Mouse (Mus musculus) embryonic facial prominence, embryonic 12.5 days (tissue): Measurements from ENCODE around the gene Ipo9. TPM values are rescaled to one million over a fixed set of nuclear protein-coding genes. Genes with fewer than 3 reads are reported as not detected.

Experiments used
- ATAC-seq: fragments of 200-750 bp; cut with Nextera tagmentation; 2 replicates; pipeline ENCODE4 v1.8.0; 2017; ENCODE audit not compliant: insufficient number of reproducible peaks, insufficient read depth, low FRiP score, low TSS enrichment
- H3K27ac ChIP-seq: fragments of 300-500 bp; sonication (generic); 2 replicates; pipeline ENCODE4 v1.5.1; 2016; ENCODE audit warnings: mild to moderate bottlenecking
- H3K27me3 ChIP-seq: fragments of 300-500 bp; sonication (generic); 2 replicates; pipeline ENCODE4 v1.6.1; 2016; ENCODE audit warnings: mild to moderate bottlenecking, moderate library complexity
- H3K36me3 ChIP-seq: fragments of 300-500 bp; sonication (generic); 2 replicates; pipeline ENCODE4 v1.6.1; 2016; ENCODE audit warnings: mild to moderate bottlenecking
- H3K4me1 ChIP-seq: fragments of 300-500 bp; sonication (generic); 2 replicates; pipeline ENCODE4 v1.6.1; 2016
- H3K4me2 ChIP-seq: fragments of 300-500 bp; sonication (generic); replicated peaks from 2 replicates; pipeline ENCODE4 v1.6.1; 2016; ENCODE audit warnings: mild to moderate bottlenecking, moderate library complexity
- H3K4me3 ChIP-seq: fragments of 300-500 bp; sonication (generic); 2 replicates; pipeline ENCODE4 v1.5.1; 2016; ENCODE audit warnings: mild to moderate bottlenecking
- H3K9ac ChIP-seq: fragments of 300-500 bp; sonication (generic); 2 replicates; pipeline ENCODE4 v1.6.1; 2016; ENCODE audit warnings: mild to moderate bottlenecking, moderate library complexity
- H3K9me3 ChIP-seq: fragments of 300-500 bp; sonication (generic); 2 replicates; pipeline ENCODE4 v1.6.1; 2016; ENCODE audit warnings: mild to moderate bottlenecking, moderate library complexity
- WGBS: fragments of 180-500 bp; shearing (Covaris S2); methylation state at CpG from one replicate; pipeline ENCODE4 v1.1.7; 2016; 5-methylcytosine and 5-hydroxymethylcytosine counted together
- polyA plus RNA-seq: library from polyadenylated mRNA; unstranded; fragments of >200 nt; fragmentation: Nextera tagmentation; extraction: Ambion mirVana; gene quantifications from 2 replicates; pipeline ENCODE4 v1.2.1, GENCODE M21; 2016

Ipo9 gene
- polyA plus RNA-seq, 1 experiment from 2014 or later: 183 TPM

- 82% methylated on average over 3 of the region's 3 CpGs for WGBS
- Histone ChIP-seq H3K27ac (no peak overlapping the region), H3K4me1 (no peaks in the 10 kb centered on the region), H3K9ac (no peak overlapping the region), H3K4me2 (no peak overlapping the region), H3K27me3 (no peaks in the 10 kb centered on the region), H3K4me3 (no peak overlapping the region), H3K36me3 (peaks cover 50% of the 10 kb centered on the region), H3K9me3 (no peaks in the 10 kb centered on the region)
- 0 out of 2 replicates have a peak, but pooled peaks have one; percentile 19 for ATAC-seq
Observed at GRCm38 (mm10) chr1:135461097-135461730, 30.9 kb upstream of the Ipo9 start.

GRCm38 (mm10) chr1:135460521-135460920 is 30.2 kb upstream of the Ipo9 start:
- Histone ChIP-seq H3K4me3 (no peak overlapping the region), H3K9me3 (no peaks in the 10 kb centered on the region), H3K4me1 (no peaks in the 10 kb centered on the region), H3K4me2 (no peak overlapping the region), H3K27ac (0 out of 2 replicates have a peak overlapping the region, but pooled peaks have one; percentile 23), H3K9ac (no peak overlapping the region), H3K36me3 (peaks cover 47% of the 10 kb centered on the region), H3K27me3 (no peaks in the 10 kb centered on the region)
- no peak for ATAC-seq
- WGBS: 94% methylated on average over 16 of the region's 16 CpGs

- Histone ChIP-seq H3K9me3 (no peaks in the 10 kb centered on the region), H3K4me1 (no peaks in the 10 kb centered on the region), H3K27ac (no peak overlapping the region), H3K36me3 (peaks cover 60% of the 10 kb centered on the region), H3K4me3 (no peak overlapping the region), H3K9ac (no peak overlapping the region), H3K4me2 (no peak overlapping the region), H3K27me3 (no peaks in the 10 kb centered on the region)
- ATAC-seq: no peak
- WGBS: 90% methylated on average over 5 of the region's 5 CpGs
Observed at GRCm38 (mm10) chr1:135457860-135458259, 27.6 kb upstream of the Ipo9 start.

GRCm38 (mm10) chr1:135452259-135452658 is 22.0 kb upstream of the Ipo9 start:
- ATAC-seq: no peak
- H3K4me3 ChIP-seq: no peak overlapping the region
- no peaks in the 10 kb centered on the region for H3K4me1 ChIP-seq
- H3K4me2 ChIP-seq: no peak overlapping the region
- H3K36me3 ChIP-seq: peaks cover 74% of the 10 kb centered on the region
- H3K27me3 ChIP-seq: no peaks in the 10 kb centered on the region
- no peak overlapping the region for H3K27ac ChIP-seq
- no peaks in the 10 kb centered on the region for H3K9me3 ChIP-seq
- no peak overlapping the region for H3K9ac ChIP-seq
- 82% methylated on average over 10 of the region's 10 CpGs for WGBS

GRCm38 (mm10) chr1:135451419-135451818 is 21.1 kb upstream of the Ipo9 start:
- 95% methylated on average over 2 of the region's 2 CpGs for whole genome bisulfite sequencing
- no peak overlapping the region for H3K9ac ChIP-seq
- H3K4me3 ChIP-seq: no peak overlapping the region
- H3K27me3 ChIP-seq: no peaks in the 10 kb centered on the region
- H3K36me3 ChIP-seq: peaks cover 72% of the 10 kb centered on the region
- ATAC-seq: no peak
- no peaks in the 10 kb centered on the region for H3K4me1 ChIP-seq
- no peak overlapping the region for H3K4me2 ChIP-seq
- H3K27ac ChIP-seq: no peak overlapping the region
- no peaks in the 10 kb centered on the region for H3K9me3 ChIP-seq

- H3K4me1 ChIP-seq: no peaks in the 10 kb centered on the region
- peaks cover 65% of the 10 kb centered on the region for H3K36me3 ChIP-seq
- no peak overlapping the region for H3K4me3 ChIP-seq
- ATAC-seq: no peak
- no peak overlapping the region for H3K4me2 ChIP-seq
- no peaks in the 10 kb centered on the region for H3K27me3 ChIP-seq
- no peak overlapping the region for H3K9ac ChIP-seq
- 92% methylated on average over 8 of the region's 8 CpGs for WGBS
- H3K27ac ChIP-seq: no peak overlapping the region
- H3K9me3 ChIP-seq: no peaks in the 10 kb centered on the region
Observed at GRCm38 (mm10) chr1:135449876-135450275, 19.6 kb upstream of the Ipo9 start.

GRCm38 (mm10) chr1:135448940-135449339 is 18.6 kb upstream of the Ipo9 start:
- WGBS: 97% methylated on average over 5 of the region's 5 CpGs
- no peak overlapping the region for H3K4me2 ChIP-seq
- H3K4me1 ChIP-seq: no peaks in the 10 kb centered on the region
- no peak overlapping the region for H3K4me3 ChIP-seq
- no peak overlapping the region for H3K9ac ChIP-seq
- ATAC-seq: no peak
- peaks cover 58% of the 10 kb centered on the region for H3K36me3 ChIP-seq
- no peak overlapping the region for H3K27ac ChIP-seq
- no peaks in the 10 kb centered on the region for H3K27me3 ChIP-seq
- no peaks in the 10 kb centered on the region for H3K9me3 ChIP-seq

GRCm38 (mm10) chr1:135443506-135443905 is 13.2 kb upstream of the Ipo9 start:
- Histone ChIP-seq H3K27me3 (no peaks in the 10 kb centered on the region), H3K27ac (no peak overlapping the region), H3K4me1 (no peaks in the 10 kb centered on the region), H3K9ac (no peak overlapping the region), H3K4me2 (no peak overlapping the region), H3K4me3 (no peak overlapping the region), H3K9me3 (no peaks in the 10 kb centered on the region), H3K36me3 (peaks cover 58% of the 10 kb centered on the region)
- WGBS: 91% methylated on average over 12 of the region's 12 CpGs
- ATAC-seq: no peak

GRCm38 (mm10) chr1:135441861-135442260 is 11.6 kb upstream of the Ipo9 start:
- Histone ChIP-seq H3K9me3 (no peaks in the 10 kb centered on the region), H3K27ac (no peak overlapping the region), H3K9ac (no peak overlapping the region), H3K4me1 (no peaks in the 10 kb centered on the region), H3K36me3 (peaks cover 52% of the 10 kb centered on the region), H3K4me3 (no peak overlapping the region), H3K4me2 (no peak overlapping the region), H3K27me3 (no peaks in the 10 kb centered on the region)
- no peak for ATAC-seq
- 93% methylated on average over 3 of the region's 3 CpGs for WGBS

GRCm38 (mm10) chr1:135440986-135441385 is 10.7 kb upstream of the Ipo9 start:
- no peak overlapping the region for H3K27ac ChIP-seq
- no peak overlapping the region for H3K4me3 ChIP-seq
- no peaks in the 10 kb centered on the region for H3K9me3 ChIP-seq
- 92% methylated on average over 6 of the region's 6 CpGs for WGBS
- H3K36me3 ChIP-seq: peaks cover 50% of the 10 kb centered on the region
- no peak for ATAC-seq
- no peak overlapping the region for H3K4me2 ChIP-seq
- no peaks in the 10 kb centered on the region for H3K27me3 ChIP-seq
- no peak overlapping the region for H3K9ac ChIP-seq
- H3K4me1 ChIP-seq: no peaks in the 10 kb centered on the region

GRCm38 (mm10) chr1:135438801-135439200 is 8.5 kb upstream of the Ipo9 start:
- Histone ChIP-seq H3K4me1 (no peaks in the 10 kb centered on the region; the same call in 1 of the 2 replicates), H3K4me3 (no peak overlapping the region), H3K36me3 (peaks cover 46% of the 10 kb centered on the region), H3K4me2 (no peak overlapping the region), H3K27ac (no peak overlapping the region), H3K9me3 (no peaks in the 10 kb centered on the region), H3K9ac (no peak overlapping the region), H3K27me3 (no peaks in the 10 kb centered on the region)
- ATAC-seq: no peak
- 92% methylated on average over 6 of the region's 6 CpGs for WGBS

- Histone ChIP-seq H3K4me2 (no peak overlapping the region), H3K36me3 (peaks cover 17% of the 10 kb centered on the region), H3K27me3 (no peaks in the 10 kb centered on the region), H3K27ac (no peak overlapping the region), H3K9ac (no peak overlapping the region), H3K4me3 (no peak overlapping the region), H3K4me1 (peaks cover 5% of the 10 kb centered on the region), H3K9me3 (no peaks in the 10 kb centered on the region)
- WGBS: 40% methylated on average over 2 of the region's 2 CpGs
- ATAC-seq: no peak
Observed at GRCm38 (mm10) chr1:135435823-135436222, 5.5 kb upstream of the Ipo9 start.
